Mouse (Mus musculus) CH12F3 (cell line): ENCODE measurements around the gene Hist1h2be.
"Not testable (repeated sequence)": the region's sequence is repeated elsewhere in the genome, so short reads cannot be mapped to it uniquely, and the experiment has no call there.

Experiments used
- in situ Hi-C: fragments of 300-500 bp; cut with MboI; formaldehyde crosslinking; loops from 2 replicates; pipeline ENCODE4 v1.14.3; 2020; ENCODE audit warnings: low sequenced_read_pairs

The Hist1h2be gene

DNA sequence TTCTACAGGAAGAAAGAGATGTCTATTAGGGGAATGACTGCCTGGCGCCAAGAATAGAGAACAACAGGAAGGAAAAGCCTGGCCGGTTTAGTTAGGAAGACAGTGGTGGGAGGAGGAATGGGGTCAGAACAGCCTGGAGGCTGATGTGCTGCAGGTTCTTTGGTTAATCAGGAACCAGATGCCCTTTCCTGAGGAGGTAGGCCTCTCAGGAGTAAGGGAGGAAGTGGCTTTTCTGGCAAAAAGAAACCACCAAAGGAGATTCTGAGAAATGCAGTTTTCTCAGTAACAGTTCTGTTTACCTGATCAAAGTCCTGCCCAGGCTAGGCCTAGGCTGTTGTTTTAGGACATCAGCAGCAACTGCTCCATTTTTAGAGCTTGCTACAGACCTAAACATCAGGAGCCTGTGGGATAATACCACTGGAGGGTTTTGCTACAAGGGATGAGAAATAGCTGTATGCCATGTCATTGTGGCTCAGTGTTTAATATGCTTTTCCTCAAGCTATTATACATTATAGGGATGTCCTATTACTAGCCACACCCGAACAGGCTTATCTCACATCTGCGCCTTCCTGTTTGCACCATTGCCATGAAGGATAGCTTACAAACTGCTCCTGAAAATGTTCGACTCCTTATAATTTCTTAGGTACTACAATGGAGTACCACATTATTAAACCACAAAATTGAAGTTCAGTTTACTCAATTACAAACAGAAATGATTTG is 27.7 kb downstream of the Hist1h2be start:
- in situ Hi-C loops: loop anchor here (10.0 kb wide), 1 partner anchor 158 kb away; no protein-coding TSS in a partner anchor

DNA sequence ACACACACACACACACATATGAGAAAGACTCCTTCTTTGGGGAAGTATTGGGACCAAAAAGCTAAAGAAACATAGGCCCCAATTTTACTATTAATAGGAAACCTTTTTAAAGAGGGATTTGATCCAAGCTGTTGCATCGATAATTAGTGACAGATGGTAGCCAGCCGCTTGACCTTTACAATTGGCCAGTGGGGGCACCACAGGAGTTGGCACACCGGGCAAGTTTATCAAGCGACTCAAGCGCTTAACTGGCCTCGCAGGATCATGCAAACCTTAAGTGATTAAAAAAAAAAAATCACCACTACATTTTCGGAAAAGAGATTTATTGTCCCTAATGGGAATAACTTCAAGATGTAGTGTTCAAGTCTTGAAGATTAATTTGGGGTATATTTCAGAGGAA is 28.3 kb downstream of the Hist1h2be start:
- in situ Hi-C loops: loop anchor here (10.0 kb wide), 1 partner anchor 158 kb away; no protein-coding TSS in a partner anchor

DNA sequence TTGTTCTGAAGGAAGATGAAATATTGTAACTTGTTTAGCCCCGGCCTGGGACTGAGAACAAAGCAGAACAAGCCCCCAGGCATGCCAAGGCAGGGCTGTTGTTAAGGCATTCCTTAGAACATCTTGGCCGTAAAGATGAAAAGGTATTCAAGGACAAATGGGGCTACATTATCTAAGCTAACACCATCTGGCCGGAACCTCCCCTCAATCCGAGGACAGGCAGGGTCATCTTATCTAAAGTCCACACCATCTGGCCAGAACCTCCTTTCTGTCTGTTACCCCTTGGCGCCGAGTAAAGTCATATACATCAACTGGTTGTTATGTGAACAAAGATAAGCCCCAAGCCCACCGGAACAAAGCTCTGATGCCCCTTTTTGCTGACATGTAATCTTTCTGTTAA is 29.0 kb downstream of the Hist1h2be start:
- in situ Hi-C loops: loop anchor here (10.0 kb wide), 1 partner anchor 157 kb away; no protein-coding TSS in a partner anchor

DNA sequence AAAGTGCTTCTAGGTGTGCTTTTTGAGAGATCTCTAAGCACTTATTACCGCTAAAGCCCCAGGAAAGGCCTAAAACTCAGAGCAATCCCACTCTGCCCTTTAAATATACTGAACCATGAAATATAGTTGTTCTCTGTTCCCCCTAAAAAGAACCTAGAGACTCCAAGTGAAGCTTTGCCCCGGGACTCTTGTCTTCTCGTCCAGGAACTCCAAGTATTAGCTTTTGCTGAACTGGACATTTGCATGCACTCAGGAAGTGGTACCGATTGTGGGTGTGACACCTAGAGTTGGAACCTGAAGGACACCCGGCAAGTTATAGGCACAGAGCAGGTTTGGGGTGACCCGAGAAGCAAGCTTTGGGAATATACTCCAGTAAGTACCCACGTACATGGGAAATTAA is 29.7 kb downstream of the Hist1h2be start:
- in situ Hi-C loops: loop anchor here (10.0 kb wide), 1 partner anchor 156 kb away; no protein-coding TSS in a partner anchor

DNA sequence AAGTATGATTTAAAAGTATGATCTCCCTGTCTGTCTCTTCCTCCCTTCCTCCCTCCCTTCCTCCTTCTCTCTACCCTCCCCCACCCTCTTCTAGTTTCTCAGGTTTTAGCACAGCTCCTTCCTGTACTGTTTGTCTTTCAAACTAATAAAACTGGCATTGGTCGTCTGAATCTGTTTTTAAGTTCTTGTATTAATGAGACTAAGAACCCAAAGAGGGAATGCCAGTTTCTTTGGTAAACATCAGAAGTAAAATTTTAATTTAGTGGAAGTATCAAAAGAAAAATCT is 34.0 kb downstream of the Hist1h2be start:
- in situ Hi-C loops: no loop called here

DNA sequence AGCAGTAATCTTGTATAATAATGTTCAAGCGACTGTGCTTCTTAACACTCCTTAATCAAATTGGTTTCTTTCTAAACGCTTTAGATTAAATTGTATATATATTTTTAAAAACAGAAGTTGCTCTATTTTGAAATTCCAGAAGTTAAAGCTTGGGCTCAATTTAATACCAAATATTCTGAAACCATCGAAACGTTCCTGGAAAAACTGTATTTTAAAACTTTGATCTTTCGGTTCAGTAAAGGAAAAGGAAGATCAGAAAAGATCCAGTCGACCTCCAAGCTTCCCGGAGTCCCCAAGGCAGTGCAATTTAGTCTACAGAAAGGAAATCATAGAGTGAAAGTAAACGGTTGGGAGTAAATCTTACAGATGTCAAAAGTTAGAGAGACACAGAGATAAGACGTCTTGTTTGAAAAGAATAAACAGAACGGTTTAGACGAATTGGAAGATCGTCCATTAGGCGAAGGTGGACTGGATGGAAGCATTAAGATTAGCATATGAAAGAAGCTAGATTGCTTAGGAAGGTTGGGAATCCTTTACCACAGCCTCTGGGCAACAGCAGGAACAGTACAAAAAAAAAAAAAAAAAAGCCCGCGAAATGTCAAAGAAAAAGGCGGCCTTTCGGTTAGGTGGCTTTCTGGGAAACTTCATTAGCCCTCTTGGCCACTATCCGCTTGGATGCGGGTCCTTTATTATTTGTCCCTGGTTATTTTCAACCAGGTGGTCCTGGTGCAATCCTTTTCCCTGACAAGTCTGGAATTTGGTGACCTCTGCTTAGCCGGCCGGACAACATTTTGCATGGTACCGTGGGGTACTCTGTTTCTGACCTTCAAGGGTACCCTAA is 34.6 kb downstream of the Hist1h2be start:
- in situ Hi-C loops: no loop called here

DNA sequence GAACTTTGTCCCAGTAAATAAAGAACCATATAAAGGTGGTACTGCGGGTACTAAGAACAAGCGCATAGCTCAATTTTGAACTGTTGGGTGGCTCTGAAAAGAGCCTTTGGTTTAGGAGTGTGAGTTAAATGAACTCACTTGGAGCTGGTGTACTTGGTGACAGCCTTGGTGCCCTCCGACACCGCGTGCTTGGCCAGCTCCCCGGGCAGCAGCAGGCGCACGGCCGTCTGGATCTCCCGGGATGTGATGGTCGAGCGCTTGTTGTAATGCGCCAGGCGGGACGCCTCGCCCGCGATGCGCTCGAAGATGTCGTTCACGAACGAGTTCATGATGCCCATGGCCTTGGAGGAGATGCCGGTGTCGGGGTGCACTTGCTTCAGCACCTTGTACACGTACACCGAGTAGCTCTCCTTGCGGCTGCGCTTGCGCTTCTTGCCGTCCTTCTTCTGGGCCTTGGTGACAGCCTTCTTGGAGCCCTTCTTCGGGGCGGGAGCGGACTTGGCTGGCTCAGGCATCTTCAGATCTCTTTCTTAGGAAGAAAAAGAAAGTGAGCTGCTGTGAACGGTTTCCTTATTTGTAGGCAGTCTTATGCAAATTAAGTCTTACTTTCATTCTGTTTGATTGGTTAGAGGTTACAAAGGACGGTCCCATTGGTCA is 35.4 kb downstream of the Hist1h2be start:
- in situ Hi-C loops: not testable (repeated sequence)

DNA sequence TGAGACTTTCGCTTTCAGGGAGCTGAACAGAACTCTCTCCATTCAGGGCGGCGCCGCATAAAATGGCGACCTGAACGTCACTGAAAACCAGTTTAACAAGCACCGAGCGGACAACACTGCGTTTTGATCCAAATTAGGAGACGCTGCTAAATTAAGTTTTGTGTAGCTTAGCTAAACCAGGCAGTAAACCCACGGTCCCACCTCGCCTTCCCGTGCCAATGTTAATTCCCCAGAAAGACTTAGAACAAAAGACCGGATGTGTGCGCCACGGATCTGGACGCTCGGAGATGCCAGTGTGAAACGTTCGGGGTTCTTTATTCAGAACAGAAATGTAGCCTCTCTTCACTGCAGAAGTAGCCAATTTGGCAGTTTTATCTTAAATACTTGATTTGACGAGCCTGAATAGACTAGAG is 35.9 kb downstream of the Hist1h2be start:
- in situ Hi-C loops: no loop called here

DNA sequence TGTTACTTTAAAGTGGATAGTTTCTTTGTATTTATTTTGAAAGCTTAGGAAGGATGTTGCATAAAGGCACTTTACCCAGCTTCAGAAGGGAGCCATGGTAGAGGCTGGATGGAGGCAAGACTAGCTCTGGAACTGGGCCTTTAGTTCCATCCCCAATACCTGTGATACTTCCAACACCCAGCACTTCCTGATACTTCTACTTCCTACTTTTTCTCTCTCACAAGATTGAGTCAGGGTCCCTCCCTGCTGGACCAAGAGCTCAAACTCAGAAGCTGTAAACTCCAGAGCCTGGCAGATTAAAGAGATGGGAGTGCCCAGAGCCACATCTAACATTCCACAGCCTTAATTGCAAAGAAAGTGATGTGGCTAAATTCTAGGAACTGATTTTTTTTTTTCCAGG is 36.6 kb downstream of the Hist1h2be start:
- in situ Hi-C loops: no loop called here

DNA sequence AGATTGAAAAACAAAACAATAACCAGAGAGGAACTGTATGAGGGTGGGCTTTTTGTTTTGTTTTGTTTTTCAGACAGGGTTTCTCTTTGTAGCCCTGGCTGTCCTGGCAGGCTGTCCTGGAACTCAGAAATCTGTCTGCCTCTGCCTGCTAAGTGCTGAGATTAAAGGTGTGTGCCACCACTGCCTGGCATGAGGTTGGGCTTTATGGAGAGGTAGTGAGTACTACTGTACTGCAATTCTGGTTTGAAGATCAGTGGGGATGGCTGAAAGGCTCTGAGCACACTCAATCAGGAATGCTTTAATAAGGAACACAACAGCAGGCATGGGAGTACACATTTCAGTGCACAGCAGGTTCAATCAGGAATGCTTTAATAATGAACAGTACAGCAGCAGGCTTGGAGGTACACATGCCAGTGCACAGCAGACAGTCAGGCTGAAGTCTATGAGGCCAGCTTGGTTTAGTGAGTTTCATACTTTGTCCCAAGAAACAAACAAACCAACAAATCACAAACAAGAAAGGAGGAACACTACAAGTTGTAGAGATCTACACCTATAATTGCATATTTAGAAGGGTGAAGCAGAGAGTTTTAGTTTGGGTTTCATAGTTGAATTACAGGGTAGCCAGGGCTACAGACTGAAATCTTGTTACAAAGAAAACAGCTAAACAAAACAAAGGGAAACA is 37.4 kb downstream of the Hist1h2be start:
- in situ Hi-C loops: no loop called here

DNA sequence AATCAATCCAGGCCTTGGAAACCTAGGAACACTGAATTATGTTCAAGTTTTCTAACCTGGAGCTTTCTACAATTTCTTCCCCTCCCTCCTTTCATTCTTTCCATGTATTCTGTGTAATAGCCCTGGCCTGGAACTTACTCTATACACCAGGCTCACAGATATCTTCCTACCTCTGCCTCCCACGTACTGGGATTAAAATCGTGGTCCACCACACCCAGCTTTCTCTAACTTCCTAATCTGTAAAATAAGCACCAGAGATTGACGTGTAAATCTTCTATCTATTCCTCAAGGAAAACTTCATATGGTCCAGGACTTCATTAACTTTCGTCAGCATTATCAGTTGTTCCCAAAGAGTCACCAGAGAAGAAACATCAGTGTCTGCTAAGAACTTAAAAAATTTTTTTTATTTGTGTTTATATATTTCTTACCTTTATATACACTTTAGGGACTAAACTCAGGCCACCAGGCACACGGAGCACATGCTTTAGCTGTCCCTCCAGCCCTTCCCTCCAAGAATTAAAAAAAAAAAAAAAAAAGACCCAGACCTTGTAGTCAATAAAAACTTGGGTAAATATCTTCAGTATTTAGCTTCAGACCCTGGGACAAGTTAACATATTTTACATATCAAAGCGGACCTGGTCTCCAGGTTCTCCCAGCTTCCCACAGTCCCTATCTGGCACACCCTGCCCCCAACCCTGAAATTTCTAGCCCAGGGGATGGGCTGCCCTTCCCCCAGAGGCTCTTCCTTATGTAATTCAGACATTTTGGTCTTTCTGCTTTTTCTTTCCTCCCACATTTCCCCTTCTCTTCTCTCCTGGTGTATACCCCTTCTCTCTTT is 38.5 kb downstream of the Hist1h2be start:
- in situ Hi-C loops: no loop called here

DNA sequence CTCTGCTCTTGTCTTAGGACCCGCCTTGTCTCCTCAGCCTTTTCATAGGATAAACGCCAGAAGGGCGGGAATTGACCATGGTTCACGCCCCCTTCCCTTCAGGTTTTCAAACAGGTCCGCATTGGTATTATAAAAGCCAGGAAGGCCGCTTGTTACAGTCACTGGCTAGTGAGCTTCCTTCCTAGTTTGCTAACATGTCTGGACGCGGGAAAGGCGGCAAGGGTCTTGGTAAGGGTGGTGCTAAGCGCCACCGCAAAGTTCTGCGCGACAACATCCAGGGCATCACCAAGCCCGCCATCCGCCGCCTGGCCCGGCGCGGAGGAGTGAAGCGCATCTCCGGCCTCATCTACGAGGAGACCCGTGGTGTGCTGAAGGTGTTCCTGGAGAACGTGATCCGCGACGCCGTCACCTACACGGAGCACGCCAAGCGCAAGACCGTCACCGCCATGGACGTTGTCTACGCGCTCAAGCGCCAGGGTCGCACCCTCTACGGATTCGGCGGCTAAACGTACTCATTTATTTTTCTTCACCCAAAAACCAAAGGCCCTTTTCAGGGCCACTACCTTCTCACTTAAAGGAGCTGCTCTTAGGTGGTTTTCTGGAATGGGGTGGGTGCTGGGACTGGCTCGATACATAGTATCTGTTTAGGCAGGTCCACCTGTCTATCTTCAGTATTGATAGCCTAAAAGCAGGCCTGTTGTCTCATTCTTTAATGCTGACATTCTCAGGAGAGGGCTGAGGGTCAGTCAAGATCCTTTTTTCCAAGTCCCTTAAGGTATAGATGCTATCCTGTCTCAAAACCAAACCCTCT is 39.3 kb downstream of the Hist1h2be start, which contains the start of gene Hist1h4d:
Hist1h4d (plus strand) TSS at position 191 of the 811 bp plus-strand sequence.
- in situ Hi-C loops: no loop called here

DNA sequence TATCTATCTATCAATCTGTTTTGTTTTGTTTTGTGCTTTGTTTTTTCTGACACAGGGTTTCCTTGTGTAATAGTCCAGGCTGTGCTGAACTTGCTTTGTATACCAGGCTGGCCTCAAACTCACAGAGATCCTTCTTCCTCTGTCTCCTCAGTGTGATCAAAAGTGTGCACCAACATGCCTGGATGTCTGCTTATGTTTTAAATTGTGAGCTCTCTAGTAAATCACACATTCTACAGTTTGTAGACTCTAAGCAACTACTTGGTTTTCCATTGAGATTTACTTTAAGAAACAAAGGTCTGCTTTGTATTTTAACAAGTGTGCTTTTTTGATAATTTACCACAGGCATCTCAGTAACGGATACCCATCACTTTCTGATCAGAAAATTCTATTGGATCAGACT is 43.1 kb downstream of the Hist1h2be start:
- in situ Hi-C loops: no loop called here

DNA sequence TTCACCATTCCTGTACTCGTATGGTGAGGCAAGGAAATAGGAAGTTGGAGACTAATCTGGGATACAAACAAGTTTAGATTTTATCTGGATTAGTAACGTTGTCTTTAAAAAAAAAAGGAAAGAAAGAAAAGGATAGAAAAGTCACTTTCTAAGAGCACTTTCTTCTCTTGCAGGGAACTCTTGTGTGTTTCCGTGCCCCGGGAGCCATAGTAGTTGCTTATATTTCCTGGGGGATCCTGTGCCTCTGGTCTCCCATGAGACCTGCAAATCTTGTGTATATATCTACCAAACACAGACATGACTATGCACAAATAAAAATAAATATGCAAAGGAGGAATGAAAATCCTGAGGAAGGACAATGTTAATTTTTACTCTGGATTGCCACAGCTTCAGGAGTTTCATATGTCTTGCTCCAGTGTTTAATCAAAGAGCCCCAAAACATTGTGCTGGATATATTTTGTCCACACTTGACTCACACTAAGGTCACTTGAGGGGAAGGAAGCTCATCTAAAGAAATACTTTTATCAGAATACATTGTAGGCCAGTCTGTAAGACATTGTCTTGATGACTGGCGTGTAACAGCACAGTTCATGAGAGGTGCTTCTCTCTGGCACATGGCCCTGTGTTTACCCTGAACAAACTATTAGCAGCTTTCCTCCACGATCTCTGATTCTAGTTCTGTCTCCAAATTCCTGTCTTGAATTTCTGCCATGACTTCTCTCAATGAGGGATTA is 43.9 kb downstream of the Hist1h2be start:
- in situ Hi-C loops: no loop called here

DNA sequence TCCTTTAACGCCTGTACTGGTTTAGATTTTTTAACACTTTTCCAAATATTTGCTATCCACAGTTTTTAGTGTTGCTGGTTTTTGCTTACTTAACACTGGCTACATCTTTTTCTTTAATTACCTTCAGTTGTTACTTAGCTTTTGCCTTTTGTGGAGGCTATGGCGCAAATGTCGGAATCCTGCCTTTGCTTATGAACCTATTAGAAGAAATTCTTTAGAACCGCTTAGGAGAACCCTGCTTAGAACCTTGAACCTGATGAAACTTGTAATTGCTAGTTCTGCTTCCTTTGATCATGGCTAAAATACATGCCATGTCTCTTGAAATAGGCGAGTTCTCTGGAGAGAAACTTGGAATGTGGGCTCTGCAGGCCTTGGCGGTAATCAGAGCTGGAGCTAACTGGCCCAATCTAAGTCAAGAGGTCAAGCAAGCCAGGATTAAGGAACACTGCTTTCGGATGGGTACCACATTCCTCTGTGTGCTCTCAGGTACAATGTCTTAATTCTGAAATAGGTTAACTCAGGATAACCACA is 44.5 kb downstream of the Hist1h2be start:
- in situ Hi-C loops: no loop called here

DNA sequence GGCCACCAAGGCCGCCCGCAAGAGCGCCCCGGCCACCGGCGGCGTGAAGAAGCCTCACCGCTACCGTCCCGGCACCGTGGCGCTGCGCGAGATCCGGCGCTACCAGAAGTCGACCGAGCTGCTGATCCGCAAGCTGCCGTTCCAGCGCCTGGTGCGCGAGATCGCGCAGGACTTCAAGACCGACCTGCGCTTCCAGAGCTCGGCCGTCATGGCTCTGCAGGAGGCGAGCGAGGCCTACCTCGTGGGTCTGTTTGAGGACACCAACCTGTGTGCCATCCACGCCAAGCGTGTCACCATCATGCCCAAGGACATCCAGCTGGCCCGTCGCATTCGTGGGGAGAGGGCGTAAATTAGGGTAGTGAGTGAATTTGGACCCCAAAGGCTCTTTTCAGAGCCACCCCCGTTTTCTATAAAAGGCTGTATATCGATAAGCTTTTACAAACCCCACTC is 45.0 kb downstream of the Hist1h2be start:
- in situ Hi-C loops: not testable (repeated sequence)

DNA sequence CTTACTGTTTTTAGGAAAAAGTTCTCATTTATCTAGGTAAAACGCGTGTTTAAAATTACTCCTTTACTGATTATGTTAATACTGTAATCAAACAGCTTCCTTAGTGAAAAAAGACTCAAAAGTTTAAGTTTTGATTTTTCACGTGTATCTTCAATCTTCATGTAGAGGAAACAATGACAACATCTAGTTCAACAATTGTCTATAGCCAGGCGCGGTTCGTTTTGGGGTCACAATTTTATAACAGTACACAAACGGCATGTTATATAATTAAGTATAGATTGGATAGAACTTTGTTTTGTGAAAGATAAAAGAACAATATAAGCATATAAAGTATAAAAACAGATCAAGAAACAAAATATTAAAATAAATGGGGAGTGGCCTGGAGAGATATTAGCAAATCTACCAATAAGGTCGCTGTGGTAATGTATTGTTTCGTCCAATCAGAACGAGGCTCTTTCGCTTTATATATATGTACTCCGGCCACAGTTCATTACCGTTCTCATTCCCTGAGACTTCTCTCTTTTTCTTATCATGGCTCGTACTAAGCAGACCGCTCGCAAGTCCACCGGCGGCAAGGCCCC is 45.6 kb downstream of the Hist1h2be start, which contains the start of gene Hist1h3d:
Hist1h3d (plus strand) TSS at position 493 of the 581 bp plus-strand sequence.
- in situ Hi-C loops: no loop called here
